Mouse (Mus musculus) E14TG2a.4 (cell line): ENCODE measurements around the gene Atp11a.

Experiments
- CTCF ChIP-seq: conservative IDR thresholded peaks from 2 replicates; pipeline ENCODE4 v1.5.1; 2014; ENCODE audit warnings: low read length
- NANOG ChIP-seq: IDR thresholded peaks from 2 replicates; pipeline ENCODE4 v1.6.1; 2014; ENCODE audit warnings: borderline replicate concordance, low read length, mixed read lengths
- POU5F1 ChIP-seq: IDR thresholded peaks from 2 replicates; pipeline ENCODE4 v1.6.1; 2014; ENCODE audit warnings: low read length, borderline replicate concordance

- TF ChIP-seq CTCF (no peak), POU5F1 (no peak), NANOG (no peak)
Observed at GRCm38 (mm10) chr8:12897815-12898214, 141.0 kb downstream of the Atp11a start.
